Mouse (Mus musculus) liver, adult (tissue): ENCODE results near the gene Dgke.

ENCODE experiments used
- GATA4 ChIP-seq: IDR thresholded peaks from 2 replicates; pipeline ENCODE4 v1.6.1; 2014; ENCODE audit warnings: mild to moderate bottlenecking, low read length; ENCODE audit not compliant: insufficient replicate concordance

Dgke gene

DNA sequence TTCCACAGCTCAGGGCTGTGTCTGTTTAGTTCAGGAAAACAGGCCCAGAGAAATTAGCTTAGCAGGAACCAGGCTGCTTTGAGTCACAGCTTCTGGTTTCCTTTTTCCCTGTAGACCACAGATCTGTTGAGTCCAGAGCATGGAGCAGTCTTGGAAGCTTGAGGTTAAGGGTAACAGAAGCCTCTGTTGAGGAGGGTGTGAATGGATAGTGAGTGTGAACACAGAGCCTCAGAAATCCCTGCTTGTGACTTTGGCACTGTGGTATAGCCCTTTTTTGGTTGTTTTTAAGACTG is 66.2 kb downstream of the Dgke start:
- no peak for TF ChIP-seq GATA4

DNA sequence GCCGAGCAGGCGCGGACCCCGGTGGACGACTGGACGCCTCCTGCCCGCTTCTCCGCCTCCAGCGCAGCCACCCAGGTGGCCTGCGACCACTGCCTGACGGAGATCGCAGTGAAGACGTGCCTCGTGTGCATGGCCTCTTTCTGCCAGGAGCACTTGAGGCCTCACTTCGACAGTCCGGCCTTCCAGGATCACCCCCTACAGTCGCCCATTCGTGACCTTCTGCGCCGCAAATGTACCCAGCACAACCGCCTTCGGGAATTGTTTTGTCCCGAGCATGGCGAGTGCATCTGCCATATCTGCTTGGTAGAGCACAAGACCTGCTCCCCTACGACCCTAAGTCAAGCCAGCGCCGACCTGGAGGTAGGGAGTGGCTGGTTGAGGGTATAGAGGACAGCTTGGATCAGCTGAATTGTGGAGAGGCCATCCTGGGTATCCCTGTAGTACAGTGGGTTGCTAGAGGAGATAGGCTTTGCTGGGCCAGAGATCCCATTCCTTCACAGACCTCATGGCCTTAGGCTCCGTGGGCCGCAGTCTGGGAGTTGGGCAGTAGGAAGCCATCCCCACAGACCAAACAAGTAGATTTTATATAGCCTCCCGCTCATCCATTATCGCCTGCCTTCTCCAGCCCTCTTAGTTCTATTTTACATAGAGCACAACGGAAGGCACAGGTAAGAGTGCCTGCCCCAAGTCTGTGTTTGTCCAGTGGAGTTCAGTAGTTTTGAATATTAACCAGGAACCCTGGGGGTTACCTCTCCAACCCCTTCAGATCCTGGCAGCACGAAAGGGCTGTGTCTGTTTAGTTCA is 66.7 kb downstream of the Dgke start:
- no peak for TF ChIP-seq GATA4

DNA sequence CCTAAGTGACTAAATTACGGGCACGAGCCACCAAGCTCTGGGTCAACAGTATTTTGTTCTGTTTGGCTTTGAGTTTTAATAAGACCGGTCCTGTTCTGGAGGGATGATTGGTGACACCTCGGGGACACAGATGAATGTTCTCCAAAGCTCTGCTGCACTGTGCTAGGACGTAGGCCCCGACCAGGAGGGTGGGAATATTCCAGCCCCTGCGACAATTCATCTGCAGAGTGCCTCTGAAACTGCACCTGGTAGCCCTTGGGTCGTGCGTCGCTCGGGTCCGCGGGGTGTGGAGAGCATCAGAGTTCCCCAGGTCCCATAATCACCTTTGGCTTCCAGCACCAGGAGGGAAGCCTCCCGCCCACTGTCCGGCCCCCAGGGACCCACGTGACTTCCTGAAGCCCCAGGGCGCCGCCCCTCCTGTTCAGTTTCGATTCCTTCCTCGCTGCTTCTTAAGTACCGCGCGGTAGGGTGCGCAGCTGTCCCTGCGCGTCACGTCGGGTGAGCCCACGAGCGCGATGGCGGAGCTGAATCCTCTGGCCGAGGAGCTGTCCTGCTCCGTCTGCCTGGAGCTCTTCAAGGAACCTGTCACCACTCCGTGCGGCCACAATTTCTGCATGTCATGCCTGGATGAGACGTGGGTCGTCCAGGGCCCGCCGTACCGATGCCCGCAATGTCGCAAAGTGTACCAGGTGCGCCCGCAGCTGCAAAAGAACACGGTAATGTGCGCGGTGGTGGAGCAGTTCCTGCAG is 67.5 kb downstream of the Dgke start, which contains the start of gene Trim25:
Trim25 (plus strand) TSS at position 403 of the 749 bp plus-strand sequence.
- peak; percentile 46; the same call in 1 of the 2 replicates for TF ChIP-seq GATA4

DNA sequence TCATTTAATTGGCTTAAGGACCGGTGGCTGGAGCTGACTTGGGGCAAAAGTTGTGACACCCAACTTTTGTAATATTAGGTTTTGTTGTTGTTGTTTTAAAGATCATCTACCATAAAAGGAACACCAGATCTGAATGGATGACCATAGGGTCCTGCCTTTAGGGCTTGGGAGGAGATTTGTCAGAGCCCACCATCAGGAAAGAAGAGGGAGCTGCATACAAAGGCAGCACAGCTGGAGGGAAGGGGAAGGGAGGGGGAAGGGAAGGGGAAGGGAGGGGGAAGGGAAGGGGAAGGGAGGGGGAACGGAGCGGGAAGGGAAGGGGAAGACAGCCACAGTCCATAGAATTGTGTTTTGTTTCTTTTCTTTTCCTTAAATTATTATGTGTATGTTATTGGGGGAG is 68.2 kb downstream of the Dgke start:
- no peak for TF ChIP-seq GATA4

DNA sequence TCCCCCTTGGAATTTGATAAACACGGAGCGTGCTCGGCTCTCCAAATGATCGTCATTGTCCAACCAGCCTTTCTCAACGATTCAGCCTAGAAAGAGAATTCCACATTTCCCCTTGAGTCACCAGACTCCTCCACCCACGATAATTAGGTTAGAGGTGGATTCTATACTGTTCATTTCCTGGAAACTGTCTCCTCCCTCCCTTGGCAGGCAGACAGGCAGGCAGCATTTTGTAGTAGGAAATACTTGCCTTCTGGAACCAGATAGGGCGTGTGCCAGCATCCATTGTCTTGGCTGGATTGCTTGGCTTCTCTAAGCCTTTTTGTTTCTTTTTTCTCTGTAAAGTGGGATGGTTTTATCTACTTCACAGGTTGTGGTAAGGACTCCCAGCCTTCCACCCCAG is 70.2 kb downstream of the Dgke start:
- TF ChIP-seq GATA4, result peak; percentile 68; the same call in 1 of the 2 replicates

DNA sequence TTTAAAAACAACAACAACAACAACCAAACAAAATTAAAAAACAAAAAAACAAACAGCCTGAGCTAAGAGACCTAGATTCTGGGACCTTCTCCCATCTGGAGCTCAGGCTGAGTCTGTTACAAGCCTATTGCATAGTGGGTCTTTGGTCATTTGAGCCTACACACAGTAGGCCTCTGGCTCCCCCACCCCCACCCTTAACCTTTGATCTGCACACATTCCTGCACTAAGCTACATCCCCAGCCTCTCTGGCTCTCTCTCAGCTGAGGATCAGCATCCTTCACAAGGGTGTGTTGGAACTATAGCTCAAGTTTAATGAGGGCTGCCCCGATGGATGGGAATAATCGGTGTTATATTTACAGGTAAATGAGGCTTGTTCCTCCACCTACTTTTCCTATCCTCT is 71.0 kb downstream of the Dgke start:
- no peak for TF ChIP-seq GATA4

DNA sequence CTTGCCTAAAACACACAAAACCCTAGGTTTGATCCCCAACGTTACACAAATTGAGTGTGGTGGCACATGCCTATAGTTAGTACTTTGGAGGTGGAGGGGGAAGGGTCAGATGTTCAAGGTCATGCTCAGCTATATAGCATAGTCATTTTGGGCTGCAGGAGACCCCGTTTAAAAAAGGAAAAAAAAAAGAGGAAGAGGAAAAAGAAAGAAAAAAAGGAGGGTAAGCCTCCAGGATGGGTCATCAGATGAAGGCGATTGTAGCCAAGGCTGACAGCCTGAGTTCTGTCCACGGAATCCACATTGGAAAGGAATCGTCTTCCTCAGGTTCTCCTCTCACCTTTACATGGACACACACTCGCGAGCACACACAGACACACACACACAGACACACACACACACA is 72.2 kb downstream of the Dgke start:
- TF ChIP-seq GATA4, result no peak

DNA sequence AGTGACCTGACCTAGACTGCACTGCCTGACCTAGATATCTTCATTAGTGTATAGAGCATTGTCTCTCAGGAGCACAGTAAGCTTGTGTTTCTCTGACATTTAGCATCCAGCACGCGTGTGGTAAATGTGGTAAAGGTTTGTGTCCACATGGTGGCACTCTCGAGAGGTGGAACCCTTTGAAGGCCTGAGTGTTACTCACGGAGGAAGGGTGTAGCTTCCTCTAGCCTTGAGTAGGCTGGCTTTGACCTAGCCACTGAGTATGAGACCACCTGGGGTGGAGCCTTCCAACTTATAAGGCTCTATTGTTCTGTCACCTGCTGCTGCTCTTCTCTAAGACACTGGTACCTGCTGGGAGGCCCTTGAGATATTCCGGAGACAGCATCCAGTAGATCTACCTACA is 73.0 kb downstream of the Dgke start:
- TF ChIP-seq GATA4, result no peak

DNA sequence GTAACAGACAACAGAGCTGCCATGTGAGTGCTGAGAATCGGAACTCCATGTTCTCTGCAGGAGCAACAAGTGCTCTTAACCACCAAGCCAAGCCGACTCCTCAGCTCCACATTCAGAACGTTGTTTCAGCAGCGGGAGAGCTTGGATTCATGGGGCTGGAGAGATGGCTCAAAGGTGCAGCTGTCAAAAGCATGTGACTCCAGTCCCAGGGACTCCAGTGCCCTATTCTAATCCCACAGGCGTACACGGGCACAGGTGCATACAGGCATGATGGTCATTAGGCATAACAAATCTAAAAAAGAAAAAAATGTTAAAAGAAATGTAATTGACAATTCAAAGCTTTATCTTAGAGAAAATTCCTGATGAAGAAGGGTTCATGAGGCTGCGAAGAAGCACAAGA is 73.5 kb downstream of the Dgke start:
- TF ChIP-seq GATA4, result no peak

DNA sequence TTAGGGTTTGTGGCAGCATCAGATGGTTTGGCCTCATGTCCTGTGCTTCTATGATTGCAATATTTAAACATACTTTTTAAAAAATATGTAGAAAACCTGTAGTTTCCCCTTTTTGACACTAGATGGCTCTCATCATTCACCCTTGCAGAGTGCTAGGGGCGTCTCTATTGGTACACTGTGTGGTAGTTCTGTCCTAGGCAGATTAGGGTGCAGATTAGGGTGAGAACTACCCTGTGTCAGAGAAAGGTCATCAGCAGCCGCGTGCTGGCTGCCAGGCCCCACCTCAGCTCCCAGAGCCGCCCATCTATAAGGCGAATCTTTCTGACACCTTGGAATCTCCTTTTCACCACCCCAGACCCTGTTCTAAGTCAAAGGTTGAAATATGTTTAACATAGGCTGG is 77.1 kb downstream of the Dgke start:
- TF ChIP-seq GATA4, result no peak

DNA sequence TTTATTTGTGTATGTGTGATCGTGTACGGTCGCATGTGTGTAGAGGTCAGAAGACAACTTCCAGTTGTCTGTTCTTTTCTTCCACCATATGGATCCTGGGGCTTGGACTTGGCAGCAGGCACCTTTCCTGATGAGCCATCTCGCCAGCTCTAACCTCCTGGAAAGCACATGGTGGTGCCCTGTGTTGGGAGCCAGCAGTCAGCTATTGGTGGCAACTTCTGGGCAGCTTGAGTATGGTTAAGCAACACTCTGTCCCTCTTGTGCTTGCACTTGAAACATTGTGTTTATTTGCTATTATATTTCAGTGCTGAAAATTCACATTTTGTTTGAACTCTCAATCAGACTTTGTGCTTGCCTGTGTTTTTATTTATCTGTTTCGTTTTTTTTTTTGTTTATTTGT is 77.7 kb downstream of the Dgke start:
- no peak for TF ChIP-seq GATA4

DNA sequence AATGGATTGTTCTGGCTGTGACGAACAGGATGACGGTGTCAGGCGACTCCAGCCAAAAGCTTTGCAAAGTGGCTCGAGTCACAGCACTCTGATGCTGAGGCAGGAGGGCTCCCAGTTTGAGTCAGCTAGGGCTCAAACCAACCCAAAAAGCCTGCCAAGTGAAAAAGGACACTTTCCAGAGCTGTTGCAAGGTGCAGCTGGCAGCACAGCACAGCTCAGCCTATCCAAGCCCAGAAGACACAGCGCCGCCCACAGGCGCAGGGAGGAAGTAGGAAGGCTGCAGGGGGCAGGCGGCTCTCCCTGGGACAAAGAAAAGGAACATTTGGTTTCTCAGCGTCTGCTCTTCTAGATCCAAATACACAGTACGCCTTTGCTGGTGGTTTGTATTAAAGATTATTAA is 80.0 kb downstream of the Dgke start:
- no peak for TF ChIP-seq GATA4
